Mouse (Mus musculus) erythroid progenitor cell, adult 5-6 weeks (primary cell): ENCODE data around the gene Olfr1151. TPM values are rescaled to one million over a fixed set of nuclear protein-coding genes. Genes with fewer than 3 reads are reported as not detected.

Experiments
- ATAC-seq: replicated peaks from 2 replicates; pipeline ENCODE4 v1.8.0; 2016; ENCODE audit warnings: moderate number of reproducible peaks, mild to moderate bottlenecking, moderate TSS enrichment, inconsistent platforms; ENCODE audit not compliant: poor library complexity, low FRiP score, severe bottlenecking
- total RNA-seq, 2 experiments: library from RNA; stranded (forward) in 1 of 2; stranded (reverse) in 1 of 2; fragments of 150-400 nt in 1 of 2; fragments of 186-747, 209-891 nt in 1 of 2; gene quantifications; 2 replicates each; pipeline versions ENCODE4 v1.2.3 to v1.2.4; 2015 to 2017; ENCODE audit warnings: low replicate concordance in 2 of 2

Olfr1151 gene
- total RNA-seq (2015; ENCODE audit: low replicate concordance) = not detected in 2 replicates
- total RNA-seq (2017; ENCODE audit: low replicate concordance) = not detected in 2 replicates

DNA sequence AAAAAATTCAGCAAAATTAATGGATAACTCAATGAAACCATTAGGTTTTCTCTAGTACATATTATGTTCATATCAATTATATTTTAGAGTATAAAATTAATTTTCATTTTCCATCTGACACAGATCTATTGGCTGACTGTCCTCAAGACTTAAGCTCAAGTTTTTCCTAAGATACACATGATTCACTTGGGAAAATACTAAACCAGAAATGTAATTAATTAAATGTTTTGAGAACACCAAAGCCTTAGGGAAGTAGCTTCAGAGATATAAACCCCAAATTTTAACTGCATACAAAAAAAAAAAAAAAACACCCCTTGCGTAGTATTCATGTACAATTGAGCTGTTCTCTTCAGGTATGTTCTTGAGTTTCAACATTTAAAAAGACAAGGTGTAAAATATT, at the start of gene Olfr1151:
Gene Olfr1151, plus strand, starts transcription at position 301 of the 400 bp plus-strand sequence.
- ATAC-seq = no peak

GRCm38 (mm10) chr2:87809522-87809921, 46.1 kb upstream of the Olfr1151 start, which contains the start of gene Olfr1145:
Gene Olfr1145, plus strand, starts transcription at chr2:87809822.
- ATAC-seq = no peak

DNA sequence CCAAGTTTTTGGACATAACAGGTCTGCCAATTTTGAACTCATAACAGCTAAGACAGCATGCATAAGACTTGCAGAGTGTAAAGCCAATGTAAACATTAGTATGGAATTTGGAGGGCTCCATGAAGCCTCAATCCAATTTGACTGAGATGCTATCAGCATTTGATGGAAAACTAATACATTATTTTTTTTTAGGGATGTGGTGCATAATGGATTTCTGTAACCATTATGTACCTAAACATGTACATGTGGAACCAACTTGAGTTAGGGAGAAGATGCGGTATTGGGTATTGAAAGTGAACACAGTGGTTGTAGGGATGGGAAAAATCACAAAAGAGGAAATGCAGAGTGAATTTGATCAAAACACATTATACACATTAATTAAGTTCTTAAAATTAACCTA, 25.4 kb upstream of the Olfr1151 start, which contains the start of gene Olfr1148:
Gene Olfr1148, plus strand, starts transcription at position 301 of the 400 bp plus-strand sequence.
- no peak for ATAC-seq

- no peak for ATAC-seq
These were observed 12.0 kb upstream of the Olfr1151 start, which contains the start of gene Olfr1150-ps1 for GRCm38 (mm10) chr2:87843693-87844092. Gene Olfr1150-ps1, plus strand, starts transcription at chr2:87843993.

DNA sequence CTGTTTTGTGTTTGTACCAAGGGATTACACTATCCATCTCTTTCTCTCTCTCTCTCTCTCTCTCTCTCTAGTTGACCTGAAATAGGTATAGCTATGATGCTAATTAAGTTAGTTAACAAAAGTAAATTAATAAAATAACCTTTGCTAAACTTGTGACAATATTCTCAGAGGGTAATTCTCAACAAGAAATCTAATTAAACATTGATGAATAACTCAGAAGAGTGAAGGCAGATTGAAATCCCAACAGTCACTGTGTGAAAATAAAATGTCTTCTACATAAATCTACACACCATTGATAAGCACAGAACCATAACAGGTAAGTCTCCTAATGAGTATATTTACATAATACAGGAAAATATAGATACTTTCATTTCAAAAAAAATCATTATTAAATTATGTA, 10.5 kb downstream of the Olfr1151 start, which contains the start of gene Olfr1152:
Gene Olfr1152, plus strand, starts transcription at position 301 of the 400 bp plus-strand sequence.
- ATAC-seq = no peak

DNA sequence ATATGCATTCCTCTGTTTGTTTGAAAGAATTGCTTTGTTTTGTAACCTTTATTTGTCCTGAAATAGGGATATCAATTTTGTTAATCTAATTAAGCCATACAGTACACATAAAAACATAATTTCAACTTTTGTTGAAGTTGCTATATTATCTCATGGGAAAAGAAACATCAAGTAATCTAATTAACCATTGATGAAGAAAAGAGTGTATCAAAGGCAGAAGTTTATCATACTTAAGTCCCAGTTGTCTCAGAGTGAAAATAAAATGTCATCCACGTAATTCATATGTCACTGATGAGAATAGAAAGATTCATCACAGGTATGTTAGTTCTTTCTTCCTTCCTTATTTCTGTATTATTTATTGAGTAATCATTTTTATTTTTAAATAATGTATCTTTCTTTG, 39.0 kb downstream of the Olfr1151 start, which contains the start of gene Olfr1153:
Gene Olfr1153, plus strand, starts transcription at position 301 of the 400 bp plus-strand sequence.
- ATAC-seq = no peak

DNA sequence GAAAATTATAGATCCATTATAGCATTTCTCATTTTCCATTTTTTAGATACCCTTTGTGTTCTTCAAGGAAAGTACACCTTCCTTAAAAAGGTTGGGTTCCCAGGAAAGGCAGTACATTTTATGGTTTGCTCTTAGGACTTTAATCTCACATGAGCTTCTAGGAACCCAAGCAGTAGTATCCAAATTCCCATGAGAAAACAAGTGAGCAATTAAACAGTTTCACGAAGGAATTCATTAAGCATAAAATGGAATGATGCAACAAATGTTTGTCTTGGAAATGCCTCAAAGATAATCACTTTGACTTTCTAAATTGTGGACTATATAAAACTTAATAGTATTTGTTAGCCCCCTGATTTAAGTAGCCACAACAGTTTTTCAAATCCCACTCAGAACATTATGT, 49.4 kb downstream of the Olfr1151 start, which contains the start of gene Olfr1154:
Gene Olfr1154, minus strand, starts transcription at position 101 of the 400 bp plus-strand sequence.
- ATAC-seq = no peak

Other genes with a start within 250 kb of the Olfr1151 start
- gene Olfr1130, start 249.7 kb upstream of the Olfr1151 start, total RNA-seq (2015; ENCODE audit: low replicate concordance) = not detected in 2 replicates
- not detected in 2 replicates for gene Olfr1130, start 249.7 kb upstream of the Olfr1151 start, total RNA-seq (2017; ENCODE audit: low replicate concordance)
- gene Olfr1131, start 228.8 kb upstream of the Olfr1151 start, total RNA-seq (2015; ENCODE audit: low replicate concordance) = not detected in 2 replicates
- not detected in 2 replicates for gene Olfr1131, start 228.8 kb upstream of the Olfr1151 start, total RNA-seq (2017; ENCODE audit: low replicate concordance)
- not detected in 2 replicates for gene Olfr1132, start 218.3 kb upstream of the Olfr1151 start, total RNA-seq (2015; ENCODE audit: low replicate concordance)
- not detected in 2 replicates for gene Olfr1132, start 218.3 kb upstream of the Olfr1151 start, total RNA-seq (2017; ENCODE audit: low replicate concordance)
- gene Olfr1133, start 208.5 kb upstream of the Olfr1151 start, total RNA-seq (2015; ENCODE audit: low replicate concordance) = not detected in 2 replicates
- gene Olfr1133, start 208.5 kb upstream of the Olfr1151 start, total RNA-seq (2017; ENCODE audit: low replicate concordance) = not detected in 2 replicates
- not detected in 2 replicates for gene Olfr1134, start 197.4 kb upstream of the Olfr1151 start, total RNA-seq (2015; ENCODE audit: low replicate concordance)
- gene Olfr1134, start 197.4 kb upstream of the Olfr1151 start, total RNA-seq (2017; ENCODE audit: low replicate concordance) = not detected in 2 replicates
- not detected in 2 replicates for gene Olfr1135, start 182.2 kb upstream of the Olfr1151 start, total RNA-seq (2015; ENCODE audit: low replicate concordance)
- not detected in 2 replicates for gene Olfr1135, start 182.2 kb upstream of the Olfr1151 start, total RNA-seq (2017; ENCODE audit: low replicate concordance)
- not detected in 2 replicates for gene Olfr1136, start 161.9 kb upstream of the Olfr1151 start, total RNA-seq (2015; ENCODE audit: low replicate concordance)
- gene Olfr1136, start 161.9 kb upstream of the Olfr1151 start, total RNA-seq (2017; ENCODE audit: low replicate concordance) = not detected in 2 replicates
- not detected in 2 replicates for gene Olfr1137, start 142.7 kb upstream of the Olfr1151 start, total RNA-seq (2015; ENCODE audit: low replicate concordance)
- gene Olfr1137, start 142.7 kb upstream of the Olfr1151 start, total RNA-seq (2017; ENCODE audit: low replicate concordance) = not detected in 2 replicates
- not detected in 2 replicates for gene Olfr1138, start 115.9 kb upstream of the Olfr1151 start, total RNA-seq (2015; ENCODE audit: low replicate concordance)
- not detected in 2 replicates for gene Olfr1138, start 115.9 kb upstream of the Olfr1151 start, total RNA-seq (2017; ENCODE audit: low replicate concordance)
- gene Olfr1140, start 112.1 kb upstream of the Olfr1151 start, total RNA-seq (2015; ENCODE audit: low replicate concordance) = not detected in 2 replicates
- gene Olfr1140, start 112.1 kb upstream of the Olfr1151 start, total RNA-seq (2017; ENCODE audit: low replicate concordance) = not detected in 2 replicates
- gene Olfr1141, start 101.9 kb upstream of the Olfr1151 start, total RNA-seq (2015; ENCODE audit: low replicate concordance) = not detected in 2 replicates
- gene Olfr1141, start 101.9 kb upstream of the Olfr1151 start, total RNA-seq (2017; ENCODE audit: low replicate concordance) = not detected in 2 replicates
- gene Olfr152, start 76.4 kb upstream of the Olfr1151 start, total RNA-seq (2015; ENCODE audit: low replicate concordance) = not detected in 2 replicates
- gene Olfr152, start 76.4 kb upstream of the Olfr1151 start, total RNA-seq (2017; ENCODE audit: low replicate concordance) = not detected in 2 replicates
- gene Olfr1143, start 55.3 kb upstream of the Olfr1151 start, total RNA-seq (2015; ENCODE audit: low replicate concordance) = not detected in 2 replicates
- not detected in 2 replicates for gene Olfr1143, start 55.3 kb upstream of the Olfr1151 start, total RNA-seq (2017; ENCODE audit: low replicate concordance)
- gene Olfr1145, start 46.0 kb upstream of the Olfr1151 start, total RNA-seq (2015; ENCODE audit: low replicate concordance) = not detected in 2 replicates
- gene Olfr1145, start 46.0 kb upstream of the Olfr1151 start, total RNA-seq (2017; ENCODE audit: low replicate concordance) = not detected in 2 replicates
- not detected in 2 replicates for gene Olfr1148, start 25.3 kb upstream of the Olfr1151 start, total RNA-seq (2015; ENCODE audit: low replicate concordance)
- gene Olfr1148, start 25.3 kb upstream of the Olfr1151 start, total RNA-seq (2017; ENCODE audit: low replicate concordance) = not detected in 2 replicates
- gene Olfr1150-ps1, start 11.9 kb upstream of the Olfr1151 start, total RNA-seq (2015; ENCODE audit: low replicate concordance) = not detected in 2 replicates
- gene Olfr1150-ps1, start 11.9 kb upstream of the Olfr1151 start, total RNA-seq (2017; ENCODE audit: low replicate concordance) = not detected in 2 replicates
- not detected in 2 replicates for gene Olfr1152, start 10.6 kb downstream of the Olfr1151 start, total RNA-seq (2015; ENCODE audit: low replicate concordance)
- gene Olfr1152, start 10.6 kb downstream of the Olfr1151 start, total RNA-seq (2017; ENCODE audit: low replicate concordance) = not detected in 2 replicates
- gene Olfr1153, start 39.1 kb downstream of the Olfr1151 start, total RNA-seq (2015; ENCODE audit: low replicate concordance) = not detected in 2 replicates
- not detected in 2 replicates for gene Olfr1153, start 39.1 kb downstream of the Olfr1151 start, total RNA-seq (2017; ENCODE audit: low replicate concordance)
- not detected in 2 replicates for gene Olfr1154, start 49.3 kb downstream of the Olfr1151 start, total RNA-seq (2015; ENCODE audit: low replicate concordance)
- gene Olfr1154, start 49.3 kb downstream of the Olfr1151 start, total RNA-seq (2017; ENCODE audit: low replicate concordance) = not detected in 2 replicates
- gene Olfr1155, start 89.3 kb downstream of the Olfr1151 start, total RNA-seq (2015; ENCODE audit: low replicate concordance) = not detected in 2 replicates
- gene Olfr1155, start 89.3 kb downstream of the Olfr1151 start, total RNA-seq (2017; ENCODE audit: low replicate concordance) = not detected in 2 replicates
- gene Olfr1156, start 97.2 kb downstream of the Olfr1151 start, total RNA-seq (2015; ENCODE audit: low replicate concordance) = not detected in 2 replicates
- not detected in 2 replicates for gene Olfr1156, start 97.2 kb downstream of the Olfr1151 start, total RNA-seq (2017; ENCODE audit: low replicate concordance)
- not detected in 2 replicates for gene Olfr1157, start 112.4 kb downstream of the Olfr1151 start, total RNA-seq (2015; ENCODE audit: low replicate concordance)
- not detected in 2 replicates for gene Olfr1157, start 112.4 kb downstream of the Olfr1151 start, total RNA-seq (2017; ENCODE audit: low replicate concordance)
- gene Olfr74, start 118.8 kb downstream of the Olfr1151 start, total RNA-seq (2015; ENCODE audit: low replicate concordance) = not detected in 2 replicates
- not detected in 2 replicates for gene Olfr74, start 118.8 kb downstream of the Olfr1151 start, total RNA-seq (2017; ENCODE audit: low replicate concordance)
- not detected in 2 replicates for gene Olfr1158, start 134.3 kb downstream of the Olfr1151 start, total RNA-seq (2015; ENCODE audit: low replicate concordance)
- gene Olfr1158, start 134.3 kb downstream of the Olfr1151 start, total RNA-seq (2017; ENCODE audit: low replicate concordance) = not detected in 2 replicates
- not detected in 2 replicates for gene Olfr1160, start 152.4 kb downstream of the Olfr1151 start, total RNA-seq (2015; ENCODE audit: low replicate concordance)
- gene Olfr1160, start 152.4 kb downstream of the Olfr1151 start, total RNA-seq (2017; ENCODE audit: low replicate concordance) = not detected in 2 replicates
- gene Olfr1161, start 166.9 kb downstream of the Olfr1151 start, total RNA-seq (2015; ENCODE audit: low replicate concordance) = not detected in 2 replicates
- not detected in 2 replicates for gene Olfr1161, start 166.9 kb downstream of the Olfr1151 start, total RNA-seq (2017; ENCODE audit: low replicate concordance)
- not detected in 2 replicates for gene Olfr73, start 181.8 kb downstream of the Olfr1151 start, total RNA-seq (2015; ENCODE audit: low replicate concordance)
- gene Olfr73, start 181.8 kb downstream of the Olfr1151 start, total RNA-seq (2017; ENCODE audit: low replicate concordance) = not detected in 2 replicates
- not detected in 2 replicates for gene Olfr1162, start 195.3 kb downstream of the Olfr1151 start, total RNA-seq (2015; ENCODE audit: low replicate concordance)
- gene Olfr1162, start 195.3 kb downstream of the Olfr1151 start, total RNA-seq (2017; ENCODE audit: low replicate concordance) = not detected in 2 replicates
- not detected in 2 replicates for gene Olfr1163, start 216.0 kb downstream of the Olfr1151 start, total RNA-seq (2015; ENCODE audit: low replicate concordance)
- gene Olfr1163, start 216.0 kb downstream of the Olfr1151 start, total RNA-seq (2017; ENCODE audit: low replicate concordance) = not detected in 2 replicates
- gene Olfr1164, start 238.1 kb downstream of the Olfr1151 start, total RNA-seq (2015; ENCODE audit: low replicate concordance) = not detected in 2 replicates
- not detected in 2 replicates for gene Olfr1164, start 238.1 kb downstream of the Olfr1151 start, total RNA-seq (2017; ENCODE audit: low replicate concordance)